Mouse (Mus musculus) ovary, postnatal 10 days (tissue): ENCODE measurements around the gene Hoxc11.
A peak's percentile ranks its signal among the peaks of the same experiment; 100 is the strongest.

ENCODE experiments used
- DNase-seq: peaks from one replicate; pipeline ENCODE4 v3.0.0; 2022; ENCODE audit warnings: low spot score

Hoxc11 gene

GRCm38 (mm10) chr15:102984521-102984920, 30.3 kb downstream of the Hoxc11 start:
- no peak for DNase-seq

GRCm38 (mm10) chr15:102984925-102985324, 30.7 kb downstream of the Hoxc11 start:
- no peak for DNase-seq

- peak; percentile 97 for DNase-seq
These were observed 33.1 kb downstream of the Hoxc11 start for GRCm38 (mm10) chr15:102987124-102987833.

GRCm38 (mm10) chr15:102988078-102988477, 33.9 kb downstream of the Hoxc11 start:
- DNase-seq, result no peak

GRCm38 (mm10) chr15:102990461-102991397, 36.5 kb downstream of the Hoxc11 start, which contains the start of gene Hoxc8:
Hoxc8 (plus strand) TSS chr15:102990607.
- no peak for DNase-seq

- DNase-seq, result no peak
These were observed 37.6 kb downstream of the Hoxc11 start for GRCm38 (mm10) chr15:102991782-102992181.

GRCm38 (mm10) chr15:102992206-102992605, 38.0 kb downstream of the Hoxc11 start:
- DNase-seq, result no peak

- DNase-seq, result no peak
These were observed 38.6 kb downstream of the Hoxc11 start for GRCm38 (mm10) chr15:102992863-102993262.

GRCm38 (mm10) chr15:102996548-102996947, 42.3 kb downstream of the Hoxc11 start:
- DNase-seq, result no peak

GRCm38 (mm10) chr15:102997431-102997830, 43.2 kb downstream of the Hoxc11 start:
- DNase-seq, result no peak

GRCm38 (mm10) chr15:102997939-102998355, 43.7 kb downstream of the Hoxc11 start, which contains the start of gene Hoxc6:
Hoxc6 (plus strand) TSS chr15:102998257.
- DNase-seq, result no peak

- no peak for DNase-seq
These were observed 44.5 kb downstream of the Hoxc11 start for GRCm38 (mm10) chr15:102998608-102999182.

GRCm38 (mm10) chr15:102999183-102999831, 45.1 kb downstream of the Hoxc11 start:
- DNase-seq, result no peak

- no peak for DNase-seq
These were observed 45.7 kb downstream of the Hoxc11 start for GRCm38 (mm10) chr15:102999955-103000354.

GRCm38 (mm10) chr15:103000501-103000901, 46.3 kb downstream of the Hoxc11 start:
- no peak for DNase-seq

- DNase-seq, result no peak
These were observed 47.1 kb downstream of the Hoxc11 start for GRCm38 (mm10) chr15:103001370-103001769.

GRCm38 (mm10) chr15:103002156-103002555, 47.9 kb downstream of the Hoxc11 start:
- DNase-seq, result no peak

- DNase-seq, result no peak
These were observed 48.7 kb downstream of the Hoxc11 start for GRCm38 (mm10) chr15:103002821-103003448.

GRCm38 (mm10) chr15:103005308-103005707, 51.1 kb downstream of the Hoxc11 start:
- DNase-seq, result no peak

GRCm38 (mm10) chr15:103005797-103006196, 51.6 kb downstream of the Hoxc11 start:
- no peak for DNase-seq

GRCm38 (mm10) chr15:103006326-103006725, 52.1 kb downstream of the Hoxc11 start:
- no peak for DNase-seq
